Mouse (Mus musculus): ENCODE results near the gene Pias4.
A peak's percentile ranks its signal among the peaks of the same experiment; 100 is the strongest.

GRCm38 (mm10) chr10:81143157-81143633 lies 24.5 kb downstream of the Pias4 start:
- TF ChIP-seq CTCF (IDR thresholded peaks at IDR 0.05; ENCODE audit: low read depth): peak; percentile 22; the same call in 1 of the 2 replicates
- no peak for TF ChIP-seq EP300 (optimal IDR thresholded peaks at IDR 0.05)

Data from stomach, postnatal 0 days (tissue).